Mouse (Mus musculus): ENCODE measurements around the gene Zbtb2. TPM values are rescaled to one million over a fixed set of nuclear protein-coding genes. Genes with fewer than 3 reads are reported as not detected.
A peak's percentile ranks its signal among the peaks of the same experiment; 100 is the strongest.

The Zbtb2 gene
- polyA plus RNA-seq, 1 experiment from 2014 or later = 20.3 TPM

DNA sequence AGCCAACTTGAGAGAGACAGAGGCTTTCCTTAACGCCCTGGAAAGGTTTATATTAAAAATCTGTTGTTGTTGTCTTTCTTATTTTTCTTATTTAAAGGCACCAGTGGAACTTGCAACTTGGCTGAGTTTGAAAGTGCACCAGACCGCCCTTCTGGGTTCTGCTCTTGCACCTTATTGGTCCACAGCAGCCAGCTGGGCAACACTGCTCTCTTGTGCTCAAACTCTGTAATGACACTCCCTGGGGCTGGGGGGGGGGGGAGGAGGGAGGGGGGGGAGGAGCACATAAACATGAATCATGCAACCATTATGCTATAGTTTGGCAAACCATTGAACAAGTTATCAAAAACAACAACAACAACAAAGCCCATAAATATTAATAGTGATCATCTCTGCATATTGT is 46.5 kb downstream of the Zbtb2 start:
- DNase-seq (ENCODE audit: low spot score) = peak; percentile 65
- no peaks in the 10 kb centered on the region for H3K27me3 ChIP-seq (ENCODE audit: control insufficient read depth, insufficient read depth, low read length)
- 21% methylated on average over 2 of the region's 2 CpGs for WGBS
- no peak overlapping the region for H3K9ac ChIP-seq (replicated peaks; ENCODE audit: low read length)
- no peaks in the 10 kb centered on the region for H3K36me3 ChIP-seq (replicated peaks; ENCODE audit: control insufficient read depth, insufficient read depth, low read depth, low read length)
- H3K4me2 ChIP-seq (ENCODE audit: low read depth, low read length) = no peak overlapping the region
- no peak for ATAC-seq (replicated peaks; ENCODE audit: insufficient number of reproducible peaks, low FRiP score, low TSS enrichment, low read depth)
- no peak overlapping the region for H3K27ac ChIP-seq (replicated peaks; ENCODE audit: low read depth, low read length)
- H3K4me3 ChIP-seq (ENCODE audit: low read depth, low read length) = no peak overlapping the region
- no peaks in the 10 kb centered on the region for H3K9me3 ChIP-seq (replicated peaks; ENCODE audit: control insufficient read depth, low read length)
- no peaks in the 10 kb centered on the region for H3K4me1 ChIP-seq (ENCODE audit: control insufficient read depth, insufficient read depth, low read length)

DNA sequence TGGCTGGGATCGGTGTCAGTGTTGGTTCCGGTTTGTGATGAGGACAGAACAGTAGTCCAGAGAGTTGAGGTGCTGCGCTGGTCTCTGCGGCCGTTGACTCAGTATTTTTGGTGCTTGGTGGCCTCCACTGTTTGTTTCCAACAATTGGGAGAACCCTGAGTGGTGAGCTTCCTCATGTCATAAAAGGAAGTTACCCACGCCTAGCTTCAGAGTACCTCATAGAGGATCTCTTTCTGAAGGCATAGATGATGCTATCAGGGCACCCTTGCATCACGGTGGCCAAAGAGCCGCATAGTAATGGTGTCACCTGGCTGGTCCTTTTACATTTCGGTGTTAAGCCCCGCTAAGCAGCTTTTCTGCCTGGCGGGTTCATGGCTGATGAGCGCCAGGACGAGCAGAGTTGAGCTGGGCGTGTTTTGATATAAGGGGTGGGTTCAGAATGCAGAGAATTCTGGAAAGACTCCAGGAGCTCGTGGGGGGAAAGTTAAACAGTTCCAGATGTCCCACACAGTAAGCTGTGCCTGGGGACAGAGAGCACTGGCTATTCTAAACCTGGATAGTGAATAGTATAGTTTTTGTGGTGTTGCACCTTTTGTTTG is 48.9 kb downstream of the Zbtb2 start:
- no peaks in the 10 kb centered on the region for H3K9me3 ChIP-seq (replicated peaks; ENCODE audit: control insufficient read depth, low read length)
- H3K27me3 ChIP-seq (ENCODE audit: control insufficient read depth, insufficient read depth, low read length) = no peaks in the 10 kb centered on the region
- no peak overlapping the region for H3K27ac ChIP-seq (replicated peaks; ENCODE audit: low read depth, low read length)
- no peak overlapping the region for H3K4me3 ChIP-seq (ENCODE audit: low read depth, low read length)
- H3K4me2 ChIP-seq (ENCODE audit: low read depth, low read length) = 0 out of 2 replicates have a peak overlapping the region, but pooled peaks have one; percentile 17
- WGBS = 45% methylated on average over 15 of the region's 15 CpGs
- ATAC-seq (replicated peaks; ENCODE audit: insufficient number of reproducible peaks, low FRiP score, low TSS enrichment, low read depth) = peak; percentile 61; the same call in 1 of the 2 replicates
- H3K4me1 ChIP-seq (ENCODE audit: control insufficient read depth, insufficient read depth, low read length) = no peaks in the 10 kb centered on the region
- no peak overlapping the region for H3K9ac ChIP-seq (replicated peaks; ENCODE audit: low read length)
- peak; percentile 88 for DNase-seq (ENCODE audit: low spot score)
- H3K36me3 ChIP-seq (replicated peaks; ENCODE audit: control insufficient read depth, insufficient read depth, low read depth, low read length) = no peaks in the 10 kb centered on the region

DNA sequence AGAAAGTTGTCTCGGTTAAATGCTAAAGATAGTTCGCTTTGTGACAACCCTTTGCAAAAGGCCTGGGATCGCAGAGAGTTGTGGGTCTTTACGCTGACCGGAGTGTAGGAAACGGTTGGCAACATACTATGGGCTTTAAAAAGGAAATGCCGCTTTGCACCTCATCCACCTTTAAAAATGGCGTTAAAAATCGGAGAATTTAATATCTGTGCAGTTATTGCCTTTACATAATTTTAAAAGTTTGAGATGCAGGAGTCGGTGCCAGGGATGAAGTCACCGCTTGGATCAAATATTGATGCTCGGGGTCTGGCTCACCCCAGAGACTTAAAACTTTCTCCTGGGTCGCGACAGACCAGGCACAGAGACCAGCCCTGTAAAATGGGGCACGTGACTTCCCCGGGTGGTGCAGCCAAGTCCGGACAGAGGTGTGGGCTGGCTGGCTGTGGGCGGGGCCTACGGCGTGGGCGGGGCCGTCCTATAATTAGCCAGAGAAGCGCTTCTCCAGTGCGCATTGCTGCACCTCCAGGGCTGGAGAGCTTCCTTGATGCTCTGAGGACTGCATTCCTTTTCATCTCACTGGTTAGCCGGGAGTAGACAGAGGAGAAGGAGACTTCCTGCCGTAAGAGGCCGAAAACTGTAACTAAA is 53.7 kb downstream of the Zbtb2 start:
- peak; percentile 77 for ATAC-seq (replicated peaks; ENCODE audit: insufficient number of reproducible peaks, low FRiP score, low TSS enrichment, low read depth)
- no peak overlapping the region for H3K27ac ChIP-seq (replicated peaks; ENCODE audit: low read depth, low read length)
- no peaks in the 10 kb centered on the region for H3K27me3 ChIP-seq (ENCODE audit: control insufficient read depth, insufficient read depth, low read length)
- 6% methylated on average over 27 of the region's 27 CpGs for WGBS
- peak overlapping the region; percentile 31 for H3K4me2 ChIP-seq (ENCODE audit: low read depth, low read length)
- no peaks in the 10 kb centered on the region for H3K9me3 ChIP-seq (replicated peaks; ENCODE audit: control insufficient read depth, low read length)
- DNase-seq (ENCODE audit: low spot score) = peak; percentile 78
- no peak overlapping the region for H3K9ac ChIP-seq (replicated peaks; ENCODE audit: low read length)
- H3K4me1 ChIP-seq (ENCODE audit: control insufficient read depth, insufficient read depth, low read length) = no peaks in the 10 kb centered on the region
- H3K36me3 ChIP-seq (replicated peaks; ENCODE audit: control insufficient read depth, insufficient read depth, low read depth, low read length) = no peaks in the 10 kb centered on the region
- peak overlapping the region; percentile 17; the same call in 1 of the 2 replicates for H3K4me3 ChIP-seq (ENCODE audit: low read depth, low read length)

DNA sequence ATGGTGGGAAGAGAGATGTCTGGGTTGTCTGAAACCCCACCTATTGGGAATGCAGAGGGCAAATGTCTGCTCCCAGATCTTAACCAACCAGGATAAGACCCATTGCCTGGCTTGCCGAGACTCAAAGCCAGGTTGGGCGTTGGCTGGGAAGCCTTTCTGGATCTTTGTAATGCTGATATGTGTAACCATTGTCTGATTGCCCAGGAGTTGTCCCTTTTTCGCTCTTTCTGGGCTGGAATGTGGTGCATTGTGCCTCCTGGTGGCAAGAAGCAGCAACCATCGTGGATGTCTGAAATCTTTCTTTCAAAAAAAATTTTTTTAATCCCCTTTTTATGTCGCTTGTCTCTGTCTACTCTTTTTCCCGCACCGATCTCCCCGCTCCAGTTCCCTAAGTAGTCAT is 54.6 kb downstream of the Zbtb2 start:
- no peak for ATAC-seq (replicated peaks; ENCODE audit: insufficient number of reproducible peaks, low FRiP score, low TSS enrichment, low read depth)
- Histone ChIP-seq H3K9ac (replicated peaks; ENCODE audit: low read length) (no peak overlapping the region), H3K36me3 (replicated peaks; ENCODE audit: control insufficient read depth, insufficient read depth, low read depth, low read length) (no peaks in the 10 kb centered on the region), H3K4me3 (ENCODE audit: low read depth, low read length) (no peak overlapping the region), H3K9me3 (replicated peaks; ENCODE audit: control insufficient read depth, low read length) (no peaks in the 10 kb centered on the region), H3K27ac (replicated peaks; ENCODE audit: low read depth, low read length) (no peak overlapping the region), H3K27me3 (ENCODE audit: control insufficient read depth, insufficient read depth, low read length) (no peaks in the 10 kb centered on the region), H3K4me1 (ENCODE audit: control insufficient read depth, insufficient read depth, low read length) (no peaks in the 10 kb centered on the region), H3K4me2 (ENCODE audit: low read depth, low read length) (no peak overlapping the region)
- peak; percentile 76 for DNase-seq (ENCODE audit: low spot score)
- WGBS = 9% methylated on average over 8 of the region's 8 CpGs

DNA sequence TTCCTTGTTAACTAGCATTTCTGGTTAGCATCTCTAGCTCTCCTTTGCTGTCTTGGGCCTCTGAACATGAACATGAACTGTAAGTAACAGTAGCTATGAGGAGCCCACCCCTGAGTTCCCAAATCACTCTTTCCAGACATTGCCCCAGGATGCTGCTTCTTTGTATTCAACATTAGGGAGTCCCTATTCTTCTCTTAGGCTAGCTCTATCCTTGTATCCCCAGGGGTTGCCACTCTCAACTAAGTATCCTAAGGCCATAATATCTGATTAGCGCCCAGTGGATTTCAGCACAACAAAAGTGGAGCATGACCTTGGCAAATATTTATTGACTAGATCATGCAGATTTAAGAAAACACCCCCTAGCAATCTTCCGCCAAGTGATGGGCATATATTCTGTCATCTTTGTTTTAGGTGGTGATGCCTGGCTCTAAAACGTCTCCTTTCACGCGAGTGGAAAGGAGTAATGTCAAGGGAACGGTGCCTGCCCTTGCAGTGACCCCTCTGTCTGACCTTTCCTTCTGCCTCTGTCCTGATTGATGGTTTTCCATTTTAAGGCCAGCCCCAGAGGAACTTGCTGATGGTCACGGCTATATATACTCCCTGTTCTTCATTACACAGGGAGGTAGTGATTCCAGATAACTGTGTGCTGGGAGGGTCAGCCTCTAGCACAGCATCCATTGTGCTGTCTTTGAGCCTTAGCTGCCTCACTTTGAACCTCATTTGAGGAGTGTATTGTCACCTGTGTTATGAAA is 55.5 kb downstream of the Zbtb2 start:
- Histone ChIP-seq H3K9ac (replicated peaks; ENCODE audit: low read length) (no peak overlapping the region), H3K27me3 (ENCODE audit: control insufficient read depth, insufficient read depth, low read length) (no peaks in the 10 kb centered on the region), H3K36me3 (replicated peaks; ENCODE audit: control insufficient read depth, insufficient read depth, low read depth, low read length) (no peaks in the 10 kb centered on the region), H3K4me2 (ENCODE audit: low read depth, low read length) (no peak overlapping the region), H3K9me3 (replicated peaks; ENCODE audit: control insufficient read depth, low read length) (no peaks in the 10 kb centered on the region), H3K27ac (replicated peaks; ENCODE audit: low read depth, low read length) (no peak overlapping the region), H3K4me3 (ENCODE audit: low read depth, low read length) (no peak overlapping the region), H3K4me1 (ENCODE audit: control insufficient read depth, insufficient read depth, low read length) (no peaks in the 10 kb centered on the region)
- DNase-seq (ENCODE audit: low spot score) (no peak), ATAC-seq (replicated peaks; ENCODE audit: insufficient number of reproducible peaks, low FRiP score, low TSS enrichment, low read depth) (no peak)
- 51% methylated on average over 7 of the region's 7 CpGs for WGBS

DNA sequence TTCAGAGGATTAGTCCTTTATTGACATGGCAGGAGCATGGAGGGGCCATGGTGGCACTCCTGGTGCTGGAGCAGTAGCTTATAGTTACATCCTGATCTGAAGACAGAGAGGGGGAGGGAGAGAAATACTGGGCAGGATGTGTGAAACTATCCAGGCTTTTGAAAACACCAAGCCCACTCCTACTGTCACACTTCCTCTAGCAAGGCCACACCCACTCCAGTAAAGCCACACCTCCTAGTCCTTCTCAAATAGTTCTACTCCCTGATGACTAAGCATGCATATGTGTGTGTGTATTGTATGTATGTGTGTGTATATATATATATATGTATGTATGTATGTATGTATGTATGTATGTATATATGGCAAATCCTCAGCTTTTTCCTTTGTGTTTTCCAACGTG is 60.2 kb downstream of the Zbtb2 start:
- no peak overlapping the region for H3K27ac ChIP-seq (replicated peaks; ENCODE audit: low read depth, low read length)
- 87% methylated on average over 1 of the region's 1 CpGs for WGBS
- no peaks in the 10 kb centered on the region for H3K36me3 ChIP-seq (replicated peaks; ENCODE audit: control insufficient read depth, insufficient read depth, low read depth, low read length)
- no peak overlapping the region for H3K4me3 ChIP-seq (ENCODE audit: low read depth, low read length)
- ATAC-seq (replicated peaks; ENCODE audit: insufficient number of reproducible peaks, low FRiP score, low TSS enrichment, low read depth) (no peak), DNase-seq (ENCODE audit: low spot score) (no peak)
- no peak overlapping the region for H3K9ac ChIP-seq (replicated peaks; ENCODE audit: low read length)
- no peaks in the 10 kb centered on the region for H3K9me3 ChIP-seq (replicated peaks; ENCODE audit: control insufficient read depth, low read length)
- no peak overlapping the region for H3K4me2 ChIP-seq (ENCODE audit: low read depth, low read length)
- H3K27me3 ChIP-seq (ENCODE audit: control insufficient read depth, insufficient read depth, low read length) = no peaks in the 10 kb centered on the region
- H3K4me1 ChIP-seq (ENCODE audit: control insufficient read depth, insufficient read depth, low read length) = no peaks in the 10 kb centered on the region

DNA sequence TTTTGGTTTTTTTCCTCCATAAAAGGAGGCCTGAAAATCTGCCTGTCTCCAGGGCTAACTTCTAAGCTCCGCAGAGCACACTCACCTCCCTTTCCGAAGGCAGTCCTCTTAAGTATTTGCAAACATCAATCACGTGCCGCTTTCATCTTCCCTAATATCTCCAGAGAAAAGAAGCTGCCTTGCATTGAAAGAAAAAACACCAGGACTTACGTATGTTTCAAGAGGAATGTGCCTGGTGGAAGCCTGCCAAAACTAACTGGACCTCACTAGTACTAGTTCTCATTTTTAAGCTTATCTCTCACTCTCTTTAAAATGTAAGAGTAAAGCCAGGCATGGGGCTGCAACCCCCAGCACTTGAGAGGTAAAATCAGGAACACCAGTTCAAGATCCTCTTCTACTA is 62.3 kb downstream of the Zbtb2 start:
- Histone ChIP-seq H3K27ac (replicated peaks; ENCODE audit: low read depth, low read length) (no peak overlapping the region), H3K9me3 (replicated peaks; ENCODE audit: control insufficient read depth, low read length) (no peaks in the 10 kb centered on the region), H3K9ac (replicated peaks; ENCODE audit: low read length) (no peak overlapping the region), H3K4me1 (ENCODE audit: control insufficient read depth, insufficient read depth, low read length) (no peaks in the 10 kb centered on the region), H3K4me2 (ENCODE audit: low read depth, low read length) (no peak overlapping the region), H3K36me3 (replicated peaks; ENCODE audit: control insufficient read depth, insufficient read depth, low read depth, low read length) (no peaks in the 10 kb centered on the region), H3K4me3 (ENCODE audit: low read depth, low read length) (no peak overlapping the region), H3K27me3 (ENCODE audit: control insufficient read depth, insufficient read depth, low read length) (no peaks in the 10 kb centered on the region)
- WGBS = 54% methylated on average over 5 of the region's 5 CpGs
- DNase-seq (ENCODE audit: low spot score) (no peak), ATAC-seq (replicated peaks; ENCODE audit: insufficient number of reproducible peaks, low FRiP score, low TSS enrichment, low read depth) (no peak)

DNA sequence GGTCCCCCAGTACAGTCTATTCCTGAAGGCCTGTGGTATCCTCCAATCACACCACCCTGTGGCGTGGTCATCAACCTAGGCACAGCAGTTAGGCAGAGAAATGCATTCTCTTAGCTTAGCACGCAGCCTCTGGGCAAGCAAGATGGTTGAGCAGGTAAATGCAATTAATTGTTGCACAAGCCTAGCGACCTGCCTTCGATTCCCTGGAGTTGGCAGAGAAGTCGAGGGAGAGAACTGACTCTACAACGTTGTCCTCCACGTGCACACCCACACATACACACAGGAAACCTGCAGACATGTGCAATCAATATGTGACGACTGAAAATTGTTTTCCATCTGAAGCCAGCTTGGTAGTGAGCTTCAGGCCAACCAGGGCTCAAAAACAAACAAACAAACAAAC is 64.0 kb downstream of the Zbtb2 start:
- Histone ChIP-seq H3K27me3 (ENCODE audit: control insufficient read depth, insufficient read depth, low read length) (no peaks in the 10 kb centered on the region), H3K36me3 (replicated peaks; ENCODE audit: control insufficient read depth, insufficient read depth, low read depth, low read length) (no peaks in the 10 kb centered on the region), H3K9me3 (replicated peaks; ENCODE audit: control insufficient read depth, low read length) (no peaks in the 10 kb centered on the region), H3K4me1 (ENCODE audit: control insufficient read depth, insufficient read depth, low read length) (no peaks in the 10 kb centered on the region), H3K27ac (replicated peaks; ENCODE audit: low read depth, low read length) (no peak overlapping the region), H3K4me3 (ENCODE audit: low read depth, low read length) (no peak overlapping the region), H3K9ac (replicated peaks; ENCODE audit: low read length) (no peak overlapping the region), H3K4me2 (ENCODE audit: low read depth, low read length) (no peak overlapping the region)
- DNase-seq (ENCODE audit: low spot score) (no peak), ATAC-seq (replicated peaks; ENCODE audit: insufficient number of reproducible peaks, low FRiP score, low TSS enrichment, low read depth) (no peak)
- 77% methylated on average over 8 of the region's 8 CpGs for WGBS

Measured in embryonic facial prominence, embryonic 11.5 days (tissue).